Mouse (Mus musculus) ES-E14 (cell line): ENCODE measurements around the gene Ces1f. TPM values are rescaled to one million over a fixed set of nuclear protein-coding genes. Genes with fewer than 3 reads are reported as not detected.

ENCODE experiments used
- DNase-seq: peaks from one replicate; pipeline ENCODE4 v3.0.0-alpha.2; 2013; ENCODE audit warnings: low read depth, low spot score
- H3K27ac ChIP-seq: 2 replicates; pipeline ENCODE4 v1.5.1; 2012; ENCODE audit warnings: low read depth, mild to moderate bottlenecking, low read length, moderate library complexity, mixed read lengths; ENCODE audit not compliant: poor library complexity, insufficient read depth, severe bottlenecking
- H3K36me3 ChIP-seq: 2 replicates; pipeline ENCODE4 v1.6.1; 2012; ENCODE audit warnings: mild to moderate bottlenecking, low read length, moderate library complexity, mixed read lengths; ENCODE audit not compliant: control insufficient read depth, poor library complexity, insufficient read depth, severe bottlenecking
- H3K4me1 ChIP-seq, 2 experiments: fragments of 150-350 bp in 1 of 2; sonication (generic) in 1 of 2; 2 replicates each; pipeline ENCODE4 v1.6.1; 2012; ENCODE audit warnings: low read length in 2 of 2, mild to moderate bottlenecking in 1 of 2, mixed read lengths in 1 of 2; ENCODE audit not compliant: control insufficient read depth in 2 of 2, insufficient read depth in 2 of 2, poor library complexity in 1 of 2
- H3K4me3 ChIP-seq, 2 experiments: fragments of 150-350 bp in 1 of 2; sonication (generic) in 1 of 2; 2 replicates each; pipeline ENCODE4 v1.5.1; 2012; ENCODE audit warnings: low read length in 2 of 2, low read depth in 1 of 2, mild to moderate bottlenecking in 1 of 2, mixed read lengths in 1 of 2; ENCODE audit not compliant: insufficient read depth in 1 of 2, poor library complexity in 1 of 2, severe bottlenecking in 1 of 2
- H3K9ac ChIP-seq: 2 replicates; pipeline ENCODE4 v1.6.1; 2012; ENCODE audit warnings: low read depth, mild to moderate bottlenecking, low read length, mixed read lengths; ENCODE audit not compliant: poor library complexity, insufficient read depth, severe bottlenecking
- H3K9me3 ChIP-seq: fragments of 150-350 bp; sonication (generic); 2 replicates; pipeline ENCODE4 v1.6.1; 2012; ENCODE audit warnings: low read depth, mild to moderate bottlenecking, low read length; ENCODE audit not compliant: control insufficient read depth, insufficient read depth
- CHD2 ChIP-seq: IDR thresholded peaks from 2 replicates; pipeline ENCODE4 v1.6.1; 2014; ENCODE audit warnings: mild to moderate bottlenecking, low read depth, low read length, inconsistent platforms
- HCFC1 ChIP-seq: IDR thresholded peaks from 2 replicates; pipeline ENCODE4 v1.6.1; 2012; ENCODE audit warnings: low read length, inconsistent platforms, borderline replicate concordance; ENCODE audit not compliant: insufficient read depth
- MAFK ChIP-seq: IDR thresholded peaks from 2 replicates; pipeline ENCODE4 v1.6.1; 2014; ENCODE audit warnings: mild to moderate bottlenecking, low read depth, low read length, inconsistent platforms; ENCODE audit not compliant: insufficient read depth
- ZC3H11A ChIP-seq: IDR thresholded peaks from 2 replicates; pipeline ENCODE4 v1.6.1; 2012; ENCODE audit warnings: low read depth, mild to moderate bottlenecking, inconsistent platforms, low read length, borderline replicate concordance
- ZNF384 ChIP-seq: IDR thresholded peaks from 2 replicates; pipeline ENCODE4 v1.6.1; 2012; ENCODE audit warnings: low read depth, low read length, inconsistent platforms
- in situ Hi-C, 2 experiments: fragments of 600-800 bp; cut with MboI; formaldehyde crosslinking; loops; one replicate each; pipeline ENCODE4 v1.15.1; 2025; ENCODE audit warnings: low sequenced_read_pairs in 2 of 2, inconsistent platforms in 1 of 2; ENCODE audit not compliant: unreplicated experiment in 2 of 2
- total RNA-seq: library from RNA; depleted of rRNA; stranded (reverse); fragments of 300-350 nt; gene quantifications from 2 replicates; pipeline ENCODE4 v1.2.3, GENCODE M21; 2012; rRNA removed

The Ces1f gene
- total RNA-seq, 1 experiment: not detected

DNA sequence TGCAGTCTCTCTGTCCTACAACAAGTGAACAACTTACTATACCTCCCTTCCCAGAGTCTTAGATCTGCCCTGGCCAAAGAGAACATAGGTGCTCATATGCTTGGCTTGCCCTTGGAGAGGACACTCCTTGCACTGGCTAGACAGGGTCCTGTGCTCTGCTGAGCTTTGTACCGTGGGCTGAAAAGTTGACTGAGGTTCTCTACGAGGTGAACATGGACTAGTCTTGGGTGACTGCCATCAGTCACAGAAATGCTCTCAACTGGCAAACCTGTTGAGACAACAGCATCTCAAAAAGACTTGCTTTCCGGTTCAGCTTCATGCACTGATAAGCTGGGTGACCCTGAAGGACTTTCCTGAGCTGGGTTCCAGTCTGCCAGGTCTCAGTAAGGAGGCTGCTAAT, 57.7 kb downstream of the Ces1f start:
- no peak for TF ChIP-seq HCFC1
- no peak for TF ChIP-seq CHD2
- no peak for TF ChIP-seq ZC3H11A
- no peak for TF ChIP-seq ZNF384
- no peak for TF ChIP-seq MAFK
- H3K4me1 ChIP-seq: no peaks in the 10 kb centered on the region
- in situ Hi-C loops: no loop called here

DNA sequence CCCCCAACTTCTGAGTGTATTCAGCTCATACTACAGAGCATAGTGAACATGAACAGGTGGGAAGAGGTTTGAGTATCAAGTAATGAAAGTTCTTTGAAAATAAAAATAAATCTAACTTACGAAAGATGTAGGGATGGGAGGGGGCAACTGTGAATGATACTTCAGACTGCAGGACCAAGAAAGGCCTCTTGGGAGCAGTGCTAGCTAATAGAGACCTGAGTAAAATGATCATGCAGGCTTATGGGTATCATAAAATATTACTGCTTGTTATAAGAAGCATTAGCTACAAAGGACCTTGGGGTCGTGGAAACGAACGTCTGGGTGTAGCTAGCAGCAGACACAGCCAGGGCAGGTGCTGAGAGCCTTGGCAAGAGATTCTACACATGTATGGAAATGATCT, 61.7 kb downstream of the Ces1f start:
- no peak overlapping the region for H3K9ac ChIP-seq

More for the DNA sequence above, 57.7 kb downstream of the Ces1f start:
- DNase-seq: no peak
- Histone ChIP-seq H3K4me3 (no peak overlapping the region), H3K27ac (no peak overlapping the region), H3K36me3 (no peaks in the 10 kb centered on the region), H3K9me3 (no peaks in the 10 kb centered on the region), H3K9ac (no peak overlapping the region)

DNA sequence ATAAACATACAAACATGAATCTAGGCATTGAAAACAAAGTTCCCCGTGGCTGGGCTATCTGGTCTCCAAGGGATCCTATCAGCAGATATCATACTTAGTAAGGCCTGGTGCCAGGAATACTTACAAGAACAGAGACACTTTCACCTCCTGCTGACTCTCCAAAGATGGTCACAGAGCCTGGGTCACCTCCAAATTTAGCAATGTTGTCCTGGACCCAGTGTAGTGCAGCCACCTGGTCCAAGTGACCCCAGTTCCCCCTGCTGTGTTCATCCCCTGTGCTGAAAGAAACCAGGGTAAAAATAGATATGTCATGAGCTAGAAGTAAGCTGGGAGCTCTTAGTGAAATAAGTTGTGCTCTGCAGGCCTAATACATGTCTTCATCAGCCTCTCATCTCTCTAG, 62.2 kb downstream of the Ces1f start:
- no peak overlapping the region for H3K27ac ChIP-seq
- no peak for TF ChIP-seq CHD2
- no peak for TF ChIP-seq ZC3H11A
- no peak for TF ChIP-seq HCFC1
- no peak for TF ChIP-seq ZNF384
- TF ChIP-seq MAFK: no peak
- H3K4me1 ChIP-seq: no peaks in the 10 kb centered on the region
- no peak overlapping the region for H3K4me3 ChIP-seq
- H3K36me3 ChIP-seq: no peaks in the 10 kb centered on the region
- H3K9me3 ChIP-seq: no peaks in the 10 kb centered on the region
- no peak overlapping the region for H3K9ac ChIP-seq
- in situ Hi-C loops: no loop called here
- no peak for DNase-seq

More for the DNA sequence above, 61.7 kb downstream of the Ces1f start:
- in situ Hi-C loops: no loop called here
- no peak overlapping the region for H3K4me3 ChIP-seq
- no peak overlapping the region for H3K27ac ChIP-seq
- no peaks in the 10 kb centered on the region for H3K9me3 ChIP-seq
- TF ChIP-seq ZC3H11A (no peak), ZNF384 (no peak), MAFK (no peak)
- no peak for DNase-seq
- no peaks in the 10 kb centered on the region for H3K36me3 ChIP-seq
- no peaks in the 10 kb centered on the region for H3K4me1 ChIP-seq

DNA sequence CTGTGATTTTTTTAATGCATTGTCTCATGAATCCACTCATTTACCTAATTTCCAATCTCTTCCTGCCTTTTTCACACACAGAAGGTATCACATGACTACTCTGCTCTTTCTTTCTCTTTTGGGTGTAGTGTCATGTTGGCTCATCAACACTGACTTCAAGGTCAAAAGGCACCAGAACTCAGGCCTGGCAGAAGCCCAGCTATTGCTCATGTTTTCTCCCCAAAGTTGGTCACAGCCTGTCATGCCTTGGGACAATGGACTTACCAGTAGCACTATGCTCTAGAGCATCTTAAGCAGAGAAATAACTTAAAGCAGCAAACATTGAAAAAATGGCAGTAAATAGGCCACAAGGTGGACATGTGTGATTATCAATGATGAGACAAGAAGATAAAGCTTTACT, 68.5 kb downstream of the Ces1f start:
- Histone ChIP-seq H3K4me3 (no peak overlapping the region), H3K27ac (no peak overlapping the region), H3K4me1 (no peaks in the 10 kb centered on the region), H3K36me3 (no peaks in the 10 kb centered on the region), H3K9ac (no peak overlapping the region), H3K9me3 (no peaks in the 10 kb centered on the region)
- DNase-seq: no peak
- in situ Hi-C loops: no loop called here
- TF ChIP-seq ZC3H11A (no peak), ZNF384 (no peak), CHD2 (no peak), MAFK (no peak), HCFC1 (no peak)

Other genes with a start within 250 kb of the Ces1f start
- gene Ces1a, start 231.6 kb downstream of the Ces1f start, total RNA-seq: 0.27 TPM in 1 of 2 replicates, not detected in the other
- gene Ces1b, start 199.7 kb downstream of the Ces1f start, total RNA-seq: 0.18 TPM in 1 of 2 replicates, not detected in the other
- gene Ces1c, start 148.5 kb downstream of the Ces1f start, total RNA-seq: 0.79 and 0.85 TPM in 2 replicates
- not detected in 2 replicates for gene Ces1d, start 81.9 kb downstream of the Ces1f start, total RNA-seq
- not detected in 2 replicates for gene Ces1e, start 50.1 kb downstream of the Ces1f start, total RNA-seq
- 0.09 TPM in 1 of 2 replicates, not detected in the other for gene Ces1g, start 57.6 kb upstream of the Ces1f start, total RNA-seq
- gene Ces1h, start 100.0 kb upstream of the Ces1f start, total RNA-seq: not detected in 2 replicates